Mouse (Mus musculus) lung, postnatal 25 days (tissue): ENCODE measurements around the gene Syt12.
A peak's percentile ranks its signal among the peaks of the same experiment; 100 is the strongest.

ENCODE experiments used
- DNase-seq: peaks from one replicate; pipeline ENCODE4 v3.0.0; 2022; ENCODE audit warnings: low spot score

Gene Syt12

GRCm38 (mm10) chr19:4398959-4399358, 78.3 kb downstream of the Syt12 start:
- DNase-seq: no peak

- no peak for DNase-seq
These were observed 78.7 kb downstream of the Syt12 start for GRCm38 (mm10) chr19:4398630-4398948.

GRCm38 (mm10) chr19:4397798-4398629, 79.2 kb downstream of the Syt12 start, which contains the start of gene Kdm2a:
Kdm2a (minus strand) TSS chr19:4398285.
- DNase-seq: peak; percentile 23

- peak; percentile 95 for DNase-seq
These were observed 80.0 kb downstream of the Syt12 start for GRCm38 (mm10) chr19:4396998-4397797.

- peak; percentile 31 for DNase-seq
These were observed 80.9 kb downstream of the Syt12 start for GRCm38 (mm10) chr19:4396081-4396997.
